Mouse (Mus musculus) heart, adult 2 months (tissue): Measurements from ENCODE around the gene Ooep.

Source experiments
- CTCF ChIP-seq: fragments of 200-600 bp; IDR thresholded peaks from 2 replicates; pipeline ENCODE4 v1.8.1; 2022; ENCODE audit warnings: antibody characterized with exemption, mild to moderate bottlenecking, moderate library complexity
- EP300 ChIP-seq: fragments of 200-500 bp; IDR thresholded peaks from 2 replicates; pipeline ENCODE4 v1.6.1; 2011; ENCODE audit warnings: low read depth, low read length, control low read depth; ENCODE audit not compliant: insufficient read depth
- POLR2A ChIP-seq: fragments of 200-500 bp; IDR thresholded peaks from 2 replicates; pipeline ENCODE4 v1.6.1; 2011; ENCODE audit warnings: mild to moderate bottlenecking, low read depth, low read length, control low read depth; ENCODE audit not compliant: insufficient read depth

GRCm38 (mm10) chr9:78395630-78396351 lies 17.3 kb upstream of the Ooep start, which contains the start of gene Ddx43:
- no peak for TF ChIP-seq CTCF
- TF ChIP-seq POLR2A, result no peak
- TF ChIP-seq EP300, result no peak
